Mouse (Mus musculus): ENCODE results near the gene Nemp2.

DNA sequence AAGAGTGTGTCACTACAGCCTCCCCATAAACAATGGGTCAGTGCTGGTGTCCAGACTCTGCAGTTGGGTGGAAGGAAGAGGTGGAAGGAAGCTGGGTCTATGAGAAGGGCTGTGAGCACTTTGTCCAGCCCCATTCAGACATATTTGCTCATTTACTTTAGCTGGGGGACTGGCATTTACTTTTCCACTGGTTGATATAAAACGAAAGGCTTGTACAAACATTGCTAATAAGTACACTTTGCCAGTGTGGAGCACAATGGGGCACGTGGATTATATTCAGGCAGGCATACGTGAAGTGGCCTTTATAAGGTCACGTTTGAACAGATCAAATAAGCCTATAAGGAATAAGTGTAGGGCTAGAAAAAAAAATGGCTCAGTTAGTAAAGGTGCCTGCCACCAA is 53.0 kb downstream of the Nemp2 start:
- TF ChIP-seq CTCF (IDR thresholded peaks at IDR 0.05; ENCODE audit: low read depth, low read length) (no peak), GATA1 (IDR thresholded peaks at IDR 0.05; ENCODE audit: borderline replicate concordance, low read length) (no peak)
